Mouse (Mus musculus): Measurements from ENCODE around the gene Cinp. TPM values are rescaled to one million over a fixed set of nuclear protein-coding genes. Genes with fewer than 3 reads are reported as not detected.

The Cinp gene
- polyA plus RNA-seq, 1 experiment from 2014 or later: 72.2 TPM

DNA sequence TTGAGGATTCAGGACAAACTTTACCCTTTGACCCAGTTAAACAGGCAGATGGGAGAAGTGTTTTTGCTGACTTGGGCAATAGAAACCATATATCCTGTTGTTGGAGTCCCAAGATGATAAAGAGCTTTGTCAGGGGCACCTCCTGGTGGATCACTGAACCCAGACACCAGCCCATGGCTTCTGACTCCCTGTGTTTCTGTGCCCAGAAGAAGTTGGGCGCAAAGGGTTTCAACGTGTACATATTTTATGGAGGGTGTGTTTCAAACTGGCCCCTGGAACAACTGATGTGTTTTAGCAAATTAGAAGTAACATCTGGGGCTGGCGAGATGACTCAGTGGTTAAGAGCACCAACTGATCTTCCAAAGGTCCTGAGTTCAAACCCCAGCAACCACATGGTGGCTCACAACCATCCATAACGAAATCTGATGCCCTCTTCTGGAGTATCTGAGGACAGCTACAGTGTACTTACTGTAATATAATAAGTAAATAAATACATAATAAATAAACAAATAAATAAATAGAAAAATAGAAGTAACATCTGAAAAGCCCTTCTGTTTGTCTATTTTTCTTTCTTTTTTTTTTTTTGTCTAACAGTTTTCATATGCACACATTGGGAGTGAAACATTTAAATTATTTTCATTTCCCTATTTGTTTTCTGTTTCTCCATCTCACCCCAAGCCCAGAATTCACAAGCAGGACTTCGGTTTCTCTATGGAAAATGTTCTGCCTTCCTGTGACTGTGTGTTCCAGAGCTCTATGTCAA lies 47.0 kb downstream of the Cinp start:
- Histone ChIP-seq H3K27ac (ENCODE audit: low read length) (no peak overlapping the region), H3K9me3 (ENCODE audit: control insufficient read depth, low read length) (no peaks in the 10 kb centered on the region), H3K9ac (ENCODE audit: low read length) (no peak overlapping the region), H3K4me3 (ENCODE audit: low read length) (no peak overlapping the region), H3K36me3 (ENCODE audit: control insufficient read depth, insufficient read depth, low read length) (no peaks in the 10 kb centered on the region), H3K27me3 (ENCODE audit: control insufficient read depth, insufficient read depth, low read depth, low read length) (no peaks in the 10 kb centered on the region), H3K4me1 (replicated peaks; ENCODE audit: control insufficient read depth, insufficient read depth, low read length) (peaks cover 23% of the 10 kb centered on the region), H3K4me2 (ENCODE audit: low read depth, low read length) (no peak overlapping the region)
- ATAC-seq (ENCODE audit: low read depth): no peak
- 61% methylated on average over 5 of the region's 5 CpGs for WGBS

GRCm38 (mm10) chr12:110840348-110841198 lies 48.4 kb downstream of the Cinp start, which contains the start of gene Mok:
Mok (minus strand) TSS chr12:110840939.
- ATAC-seq (ENCODE audit: low read depth): peak; percentile 62
- Histone ChIP-seq H3K27ac (ENCODE audit: low read length) (peak within 1 kb of the TSS; percentile 41; the same call in 1 of the 2 replicates), H3K9ac (ENCODE audit: low read length) (peak within 1 kb of the TSS; percentile 66), H3K27me3 (ENCODE audit: control insufficient read depth, insufficient read depth, low read depth, low read length) (no peaks in the 10 kb centered on the region), H3K36me3 (ENCODE audit: control insufficient read depth, insufficient read depth, low read length) (no peaks in the 10 kb centered on the region), H3K9me3 (ENCODE audit: control insufficient read depth, low read length) (no peaks in the 10 kb centered on the region), H3K4me3 (ENCODE audit: low read length) (peak within 1 kb of the TSS; percentile 86), H3K4me2 (ENCODE audit: low read depth, low read length) (peak within 1 kb of the TSS; percentile 79), H3K4me1 (replicated peaks; ENCODE audit: control insufficient read depth, insufficient read depth, low read length) (peaks cover 16% of the 10 kb centered on the region)
- under 1% methylated on average over 71 of the region's 71 CpGs for WGBS

GRCm38 (mm10) chr12:110837850-110838249 lies 51.1 kb downstream of the Cinp start:
- ATAC-seq (ENCODE audit: low read depth): no peak
- Histone ChIP-seq H3K9ac (ENCODE audit: low read length) (no peak overlapping the region), H3K4me1 (replicated peaks; ENCODE audit: control insufficient read depth, insufficient read depth, low read length) (peaks cover 10% of the 10 kb centered on the region), H3K27ac (ENCODE audit: low read length) (no peak overlapping the region), H3K4me3 (ENCODE audit: low read length) (no peak overlapping the region), H3K9me3 (ENCODE audit: control insufficient read depth, low read length) (no peaks in the 10 kb centered on the region), H3K27me3 (ENCODE audit: control insufficient read depth, insufficient read depth, low read depth, low read length) (no peaks in the 10 kb centered on the region), H3K36me3 (ENCODE audit: control insufficient read depth, insufficient read depth, low read length) (no peaks in the 10 kb centered on the region), H3K4me2 (ENCODE audit: low read depth, low read length) (no peak overlapping the region)
- 84% methylated on average over 8 of the region's 8 CpGs for WGBS

DNA sequence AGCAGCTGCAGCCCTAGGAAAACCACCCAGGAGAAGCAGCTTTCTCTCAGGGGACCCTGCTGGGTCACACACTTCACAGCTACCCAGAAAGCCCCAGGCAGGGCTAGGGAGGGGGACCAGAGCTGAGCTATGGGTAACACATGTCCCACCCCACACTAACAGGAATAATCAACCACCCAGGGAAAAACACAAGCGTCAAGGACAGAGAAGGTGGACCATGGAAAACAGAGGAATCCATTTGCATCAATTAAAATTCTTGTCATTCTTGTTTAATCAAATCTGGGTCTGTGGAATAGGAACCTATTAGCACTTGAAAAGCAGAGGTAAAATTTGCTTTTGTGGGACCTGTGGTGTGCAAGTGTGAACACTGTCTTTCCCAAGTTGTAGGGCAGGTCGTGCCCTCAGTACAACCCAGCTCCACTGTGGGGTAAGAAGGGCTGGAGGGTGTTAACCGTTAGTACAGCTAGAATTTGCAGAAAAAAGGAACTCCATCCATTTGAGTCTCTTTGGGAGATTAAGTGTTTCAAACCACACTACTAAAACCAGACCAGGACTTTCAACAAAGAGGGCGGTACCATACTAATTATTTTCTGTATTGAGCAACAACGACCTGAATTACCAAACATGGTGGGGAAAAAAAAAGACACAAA lies 51.6 kb downstream of the Cinp start:
- no peaks in the 10 kb centered on the region for H3K36me3 ChIP-seq (ENCODE audit: control insufficient read depth, insufficient read depth, low read length)
- H3K9me3 ChIP-seq (ENCODE audit: control insufficient read depth, low read length): no peaks in the 10 kb centered on the region
- peak overlapping the region; percentile 38; the same call in 1 of the 2 replicates for H3K27ac ChIP-seq (ENCODE audit: low read length)
- H3K27me3 ChIP-seq (ENCODE audit: control insufficient read depth, insufficient read depth, low read depth, low read length): no peaks in the 10 kb centered on the region
- H3K9ac ChIP-seq (ENCODE audit: low read length): peak overlapping the region; percentile 38
- ATAC-seq (ENCODE audit: low read depth): no peak
- H3K4me3 ChIP-seq (ENCODE audit: low read length): no peak overlapping the region
- H3K4me2 ChIP-seq (ENCODE audit: low read depth, low read length): no peak overlapping the region
- H3K4me1 ChIP-seq (replicated peaks; ENCODE audit: control insufficient read depth, insufficient read depth, low read length): peaks cover 10% of the 10 kb centered on the region
- WGBS: 36% methylated on average over 5 of the region's 5 CpGs

- Histone ChIP-seq H3K4me2 (ENCODE audit: low read depth, low read length) (no peak overlapping the region), H3K9ac (ENCODE audit: low read length) (peak overlapping the region; percentile 38), H3K27me3 (ENCODE audit: control insufficient read depth, insufficient read depth, low read depth, low read length) (no peaks in the 10 kb centered on the region), H3K27ac (ENCODE audit: low read length) (peak overlapping the region; percentile 38; the same call in 1 of the 2 replicates), H3K9me3 (ENCODE audit: control insufficient read depth, low read length) (no peaks in the 10 kb centered on the region), H3K4me3 (ENCODE audit: low read length) (no peak overlapping the region), H3K4me1 (replicated peaks; ENCODE audit: control insufficient read depth, insufficient read depth, low read length) (peaks cover 10% of the 10 kb centered on the region), H3K36me3 (ENCODE audit: control insufficient read depth, insufficient read depth, low read length) (no peaks in the 10 kb centered on the region)
- ATAC-seq (ENCODE audit: low read depth): no peak
- 25% methylated on average over 6 of the region's 6 CpGs for WGBS
Measured at GRCm38 (mm10) chr12:110836729-110837128, 52.2 kb downstream of the Cinp start.

DNA sequence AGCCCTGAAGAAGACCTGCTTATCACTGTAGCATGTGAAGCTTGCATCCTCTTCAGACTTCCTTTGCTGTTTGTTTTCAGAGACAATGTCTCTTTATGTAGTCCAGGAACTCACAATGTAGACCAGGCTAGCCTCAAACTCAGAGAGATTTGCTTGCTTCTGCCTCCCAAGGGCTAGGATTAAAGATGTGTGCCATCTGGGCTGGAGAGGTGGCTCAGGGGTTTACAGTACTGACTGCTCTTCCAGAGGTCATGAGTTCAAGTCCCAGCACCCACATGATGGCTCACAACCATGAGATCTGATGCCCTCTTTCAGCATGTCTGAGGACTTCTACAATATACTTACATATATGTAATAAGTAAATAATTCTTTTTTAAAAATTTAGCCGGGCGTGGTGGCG lies 53.8 kb downstream of the Cinp start:
- H3K36me3 ChIP-seq (ENCODE audit: control insufficient read depth, insufficient read depth, low read length): no peaks in the 10 kb centered on the region
- no peak for ATAC-seq (ENCODE audit: low read depth)
- H3K9ac ChIP-seq (ENCODE audit: low read length): no peak overlapping the region
- H3K4me1 ChIP-seq (replicated peaks; ENCODE audit: control insufficient read depth, insufficient read depth, low read length): peaks cover 10% of the 10 kb centered on the region
- no peak overlapping the region for H3K4me2 ChIP-seq (ENCODE audit: low read depth, low read length)
- no peak overlapping the region for H3K4me3 ChIP-seq (ENCODE audit: low read length)
- 95% methylated on average over 3 of the region's 3 CpGs for WGBS
- H3K27me3 ChIP-seq (ENCODE audit: control insufficient read depth, insufficient read depth, low read depth, low read length): no peaks in the 10 kb centered on the region
- H3K9me3 ChIP-seq (ENCODE audit: control insufficient read depth, low read length): no peaks in the 10 kb centered on the region
- H3K27ac ChIP-seq (ENCODE audit: low read length): no peak overlapping the region

- no peak for ATAC-seq (ENCODE audit: low read depth)
- WGBS: 83% methylated on average over 9 of the region's 11 CpGs
- H3K27me3 ChIP-seq (ENCODE audit: control insufficient read depth, insufficient read depth, low read depth, low read length): no peaks in the 10 kb centered on the region
- no peaks in the 10 kb centered on the region for H3K36me3 ChIP-seq (ENCODE audit: control insufficient read depth, insufficient read depth, low read length)
- H3K9ac ChIP-seq (ENCODE audit: low read length): no peak overlapping the region
- H3K4me1 ChIP-seq (replicated peaks; ENCODE audit: control insufficient read depth, insufficient read depth, low read length): no peaks in the 10 kb centered on the region
- H3K4me2 ChIP-seq (ENCODE audit: low read depth, low read length): no peak overlapping the region
- H3K27ac ChIP-seq (ENCODE audit: low read length): no peak overlapping the region
- H3K9me3 ChIP-seq (ENCODE audit: control insufficient read depth, low read length): no peaks in the 10 kb centered on the region
- no peak overlapping the region for H3K4me3 ChIP-seq (ENCODE audit: low read length)
Measured at GRCm38 (mm10) chr12:110830293-110831024, 58.5 kb downstream of the Cinp start.

- H3K4me2 ChIP-seq (ENCODE audit: low read depth, low read length): no peak overlapping the region
- no peak overlapping the region for H3K4me3 ChIP-seq (ENCODE audit: low read length)
- no peak for ATAC-seq (ENCODE audit: low read depth)
- no peaks in the 10 kb centered on the region for H3K4me1 ChIP-seq (replicated peaks; ENCODE audit: control insufficient read depth, insufficient read depth, low read length)
- no peaks in the 10 kb centered on the region for H3K36me3 ChIP-seq (ENCODE audit: control insufficient read depth, insufficient read depth, low read length)
- no peak overlapping the region for H3K27ac ChIP-seq (ENCODE audit: low read length)
- 94% methylated on average over 4 of the region's 4 CpGs for WGBS
- no peaks in the 10 kb centered on the region for H3K27me3 ChIP-seq (ENCODE audit: control insufficient read depth, insufficient read depth, low read depth, low read length)
- no peaks in the 10 kb centered on the region for H3K9me3 ChIP-seq (ENCODE audit: control insufficient read depth, low read length)
- H3K9ac ChIP-seq (ENCODE audit: low read length): no peak overlapping the region
Measured at GRCm38 (mm10) chr12:110828908-110829307, 60.0 kb downstream of the Cinp start.
